Mouse (Mus musculus): ENCODE results near the gene Nkd2. TPM values are rescaled to one million over a fixed set of nuclear protein-coding genes. Genes with fewer than 3 reads are reported as not detected.

Gene Nkd2
- polyA plus RNA-seq, 1 experiment from 2014 or later = 46.7 TPM

DNA sequence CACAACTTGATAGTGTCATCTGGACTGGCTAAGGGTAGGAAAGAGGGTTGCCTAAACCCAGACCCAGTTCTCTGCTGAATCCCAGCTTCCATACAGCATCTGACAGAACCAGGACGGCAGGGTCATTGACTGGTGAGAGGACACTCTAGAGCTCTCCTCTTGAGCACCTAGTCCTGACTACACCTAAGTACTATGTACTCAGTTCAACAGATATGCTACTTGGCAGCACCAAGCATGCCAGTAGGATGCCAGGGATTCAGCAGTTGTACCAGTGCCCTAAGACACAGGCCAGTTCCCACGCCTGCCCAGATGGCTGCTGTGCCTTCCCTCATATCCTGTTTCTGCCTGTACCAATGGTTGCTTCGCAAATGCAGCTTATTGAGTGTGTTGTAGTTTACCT lies 34.5 kb downstream of the Nkd2 start:
- Histone ChIP-seq H3K4me2 (no peak overlapping the region), H3K27ac (no peak overlapping the region), H3K4me3 (no peak overlapping the region), H3K4me1 (no peaks in the 10 kb centered on the region), H3K27me3 (no peaks in the 10 kb centered on the region), H3K9ac (no peak overlapping the region), H3K9me3 (no peaks in the 10 kb centered on the region), H3K36me3 (peaks cover 73% of the 10 kb centered on the region)
- no peak for ATAC-seq (ENCODE audit: insufficient number of reproducible peaks, low FRiP score, low TSS enrichment, low read depth)
- 87% methylated on average over 3 of the region's 3 CpGs for WGBS

DNA sequence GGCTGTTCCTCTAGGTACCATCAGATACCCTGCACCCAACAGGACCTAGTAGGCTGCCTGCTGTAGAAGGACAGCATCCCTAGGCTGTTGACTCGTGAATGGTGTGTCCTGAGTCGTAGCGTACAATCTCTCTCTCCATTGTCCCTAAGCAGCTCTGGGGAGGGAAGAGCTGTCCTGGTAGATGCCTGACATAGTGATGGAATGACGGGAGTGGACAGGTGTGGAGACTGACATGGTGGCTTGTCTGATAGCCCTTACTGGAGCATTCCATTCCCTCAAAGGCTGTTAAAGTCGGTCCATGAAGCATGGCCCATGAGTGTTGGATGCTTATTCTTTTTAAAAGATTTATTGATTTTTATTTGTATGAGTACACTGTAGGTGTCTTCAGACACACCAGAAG lies 42.5 kb downstream of the Nkd2 start:
- ATAC-seq (ENCODE audit: insufficient number of reproducible peaks, low FRiP score, low TSS enrichment, low read depth) = no peak
- Histone ChIP-seq H3K9me3 (no peaks in the 10 kb centered on the region), H3K36me3 (peaks cover 73% of the 10 kb centered on the region), H3K9ac (no peak overlapping the region), H3K4me2 (no peak overlapping the region), H3K27me3 (no peaks in the 10 kb centered on the region), H3K4me1 (no peaks in the 10 kb centered on the region), H3K27ac (no peak overlapping the region), H3K4me3 (no peak overlapping the region)
- 90% methylated on average over 5 of the region's 5 CpGs for WGBS

DNA sequence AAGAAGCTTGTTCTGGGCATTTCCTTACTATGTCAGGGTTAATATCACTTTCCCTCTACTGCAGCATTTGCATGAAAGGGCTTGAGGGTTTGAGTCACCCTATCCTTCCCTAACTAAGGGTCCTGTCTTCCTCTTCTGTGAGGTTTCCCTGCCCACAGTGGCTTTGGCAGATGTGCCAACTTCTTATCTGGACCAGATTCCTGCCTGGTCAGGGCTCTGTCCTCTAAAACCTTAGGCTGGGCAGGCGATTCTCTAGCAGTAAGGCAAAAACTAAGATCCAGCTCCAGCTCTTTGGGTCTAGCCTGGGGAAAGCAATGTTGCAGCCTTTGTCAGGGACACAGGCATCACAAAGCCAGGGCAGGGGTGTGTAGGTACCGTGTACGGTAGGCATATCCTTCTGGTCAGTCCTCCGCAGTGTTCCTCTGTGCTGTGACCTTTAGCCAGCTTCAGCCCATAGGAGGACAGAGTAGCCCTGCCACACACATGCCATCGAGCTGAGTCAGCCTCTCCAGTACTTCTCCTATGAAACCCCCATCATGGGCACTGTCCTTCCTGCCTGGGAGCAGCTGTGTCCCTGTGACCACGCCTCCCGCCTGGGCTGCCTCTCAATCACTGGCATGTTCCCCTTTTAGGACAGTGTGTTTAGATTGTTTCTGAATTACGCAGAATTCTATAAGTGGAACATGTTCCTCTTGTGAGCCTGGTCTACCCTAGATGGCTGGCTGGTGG lies 43.8 kb downstream of the Nkd2 start:
- Histone ChIP-seq H3K4me1 (no peaks in the 10 kb centered on the region), H3K9me3 (no peaks in the 10 kb centered on the region), H3K27ac (no peak overlapping the region), H3K4me3 (no peak overlapping the region), H3K36me3 (peaks cover 73% of the 10 kb centered on the region), H3K9ac (no peak overlapping the region), H3K4me2 (no peak overlapping the region), H3K27me3 (no peaks in the 10 kb centered on the region)
- ATAC-seq (ENCODE audit: insufficient number of reproducible peaks, low FRiP score, low TSS enrichment, low read depth) = 0 out of 2 replicates have a peak, but pooled peaks have one; percentile 36
- 89% methylated on average over 8 of the region's 8 CpGs for WGBS

DNA sequence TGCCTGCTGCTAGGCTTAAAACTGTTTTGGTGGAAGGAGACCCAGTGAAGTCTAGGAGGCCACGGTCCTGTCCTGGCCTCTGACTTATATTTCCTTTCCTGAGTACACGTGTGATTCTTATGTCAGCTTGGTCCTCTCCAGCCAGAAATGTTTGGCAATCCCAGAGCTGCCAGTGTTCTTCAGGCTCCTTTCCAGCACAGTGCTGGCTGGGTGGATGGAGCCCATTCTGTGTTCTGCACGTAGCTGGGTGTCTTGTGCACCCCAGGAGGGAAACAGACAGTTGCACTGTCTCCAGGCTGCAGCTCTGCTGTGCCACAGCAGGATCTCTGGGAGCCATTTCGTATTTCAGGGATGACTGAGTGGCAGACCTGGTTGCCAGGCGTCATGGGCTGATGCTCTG lies 48.3 kb downstream of the Nkd2 start:
- Histone ChIP-seq H3K27ac (no peak overlapping the region), H3K9me3 (no peaks in the 10 kb centered on the region), H3K4me1 (no peaks in the 10 kb centered on the region), H3K9ac (no peak overlapping the region), H3K4me3 (no peak overlapping the region), H3K27me3 (no peaks in the 10 kb centered on the region), H3K36me3 (peaks cover 86% of the 10 kb centered on the region), H3K4me2 (no peak overlapping the region)
- no peak for ATAC-seq (ENCODE audit: insufficient number of reproducible peaks, low FRiP score, low TSS enrichment, low read depth)
- WGBS = 82% methylated on average over 5 of the region's 5 CpGs

DNA sequence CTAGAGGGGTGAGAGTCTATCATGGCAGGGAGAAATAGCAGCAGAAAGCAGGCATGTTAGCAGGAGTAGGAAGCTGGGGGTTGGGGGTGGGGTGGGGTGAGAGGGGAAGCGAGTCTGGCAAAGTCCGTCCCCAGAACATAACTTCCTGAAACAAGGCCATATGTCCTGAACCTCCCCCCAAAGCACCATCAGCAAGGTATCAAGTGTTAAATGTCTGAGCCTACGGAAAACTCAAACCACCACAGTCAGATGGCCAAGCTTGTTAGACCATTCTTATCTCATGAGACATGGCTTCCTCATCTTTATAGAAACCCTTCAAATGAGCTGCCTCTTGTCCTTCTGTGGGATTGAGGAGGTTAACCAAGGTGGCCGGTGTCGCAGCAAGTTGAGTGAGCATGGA lies 54.3 kb downstream of the Nkd2 start:
- 80% methylated on average over 5 of the region's 5 CpGs for WGBS
- no peaks in the 10 kb centered on the region for H3K4me1 ChIP-seq
- H3K4me2 ChIP-seq = no peak overlapping the region
- no peak overlapping the region for H3K4me3 ChIP-seq
- no peak overlapping the region for H3K9ac ChIP-seq
- H3K9me3 ChIP-seq = no peaks in the 10 kb centered on the region
- no peak for ATAC-seq (ENCODE audit: insufficient number of reproducible peaks, low FRiP score, low TSS enrichment, low read depth)
- no peak overlapping the region for H3K27ac ChIP-seq
- H3K36me3 ChIP-seq = peaks cover 76% of the 10 kb centered on the region
- no peaks in the 10 kb centered on the region for H3K27me3 ChIP-seq

DNA sequence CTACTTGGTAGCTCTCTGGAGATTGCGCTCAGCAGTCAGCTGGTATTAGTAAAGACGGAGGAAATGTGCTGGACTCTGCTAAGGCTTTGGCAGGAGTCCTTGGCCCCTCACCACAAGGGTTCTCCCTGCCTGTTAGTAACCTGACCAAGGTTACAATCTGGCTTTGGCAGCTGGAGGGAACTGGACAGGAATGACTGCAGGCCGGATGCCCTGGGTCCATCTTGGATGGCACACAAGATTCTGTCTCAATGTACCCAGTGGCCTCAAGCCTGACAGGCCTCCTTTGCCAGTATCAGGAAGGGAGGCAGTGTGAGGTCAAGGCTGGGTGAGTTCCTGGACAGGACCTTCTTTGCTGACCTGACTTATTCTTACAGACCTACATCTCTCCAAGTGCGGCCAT lies 55.3 kb downstream of the Nkd2 start:
- Histone ChIP-seq H3K9ac (no peak overlapping the region), H3K4me2 (no peak overlapping the region), H3K27ac (no peak overlapping the region), H3K9me3 (no peaks in the 10 kb centered on the region), H3K4me1 (no peaks in the 10 kb centered on the region), H3K27me3 (no peaks in the 10 kb centered on the region), H3K4me3 (no peak overlapping the region), H3K36me3 (peaks cover 75% of the 10 kb centered on the region)
- ATAC-seq (ENCODE audit: insufficient number of reproducible peaks, low FRiP score, low TSS enrichment, low read depth) = no peak
- 89% methylated on average over 4 of the region's 4 CpGs for WGBS

DNA sequence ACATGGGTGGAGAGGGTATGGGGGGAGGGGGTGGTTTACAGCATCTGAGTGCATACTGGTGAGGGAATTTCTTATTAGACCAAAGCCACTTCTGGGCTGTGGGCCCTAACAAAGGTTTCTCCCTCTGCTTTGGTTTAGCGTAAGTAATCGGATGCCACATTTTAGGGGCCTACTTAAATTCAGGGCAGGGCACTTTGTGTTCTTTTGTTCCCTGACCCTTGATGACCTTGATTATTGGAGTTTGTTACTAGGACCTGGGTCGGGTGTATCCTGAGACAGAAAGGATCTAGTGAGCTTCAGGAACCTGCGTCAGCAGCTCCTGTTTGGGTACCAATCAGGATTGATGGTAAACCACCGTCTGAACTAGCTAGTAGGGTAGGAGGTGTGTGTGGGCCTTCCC lies 64.9 kb downstream of the Nkd2 start:
- Histone ChIP-seq H3K4me1 (0 out of 2 replicates have a peak, but pooled peaks cover 3% of the 10 kb centered on the region), H3K27ac (no peak overlapping the region), H3K27me3 (no peaks in the 10 kb centered on the region), H3K4me2 (no peak overlapping the region), H3K36me3 (peaks cover 28% of the 10 kb centered on the region), H3K9ac (no peak overlapping the region), H3K9me3 (no peaks in the 10 kb centered on the region), H3K4me3 (no peak overlapping the region)
- 48% methylated on average over 5 of the region's 5 CpGs for WGBS
- ATAC-seq (ENCODE audit: insufficient number of reproducible peaks, low FRiP score, low TSS enrichment, low read depth) = no peak

DNA sequence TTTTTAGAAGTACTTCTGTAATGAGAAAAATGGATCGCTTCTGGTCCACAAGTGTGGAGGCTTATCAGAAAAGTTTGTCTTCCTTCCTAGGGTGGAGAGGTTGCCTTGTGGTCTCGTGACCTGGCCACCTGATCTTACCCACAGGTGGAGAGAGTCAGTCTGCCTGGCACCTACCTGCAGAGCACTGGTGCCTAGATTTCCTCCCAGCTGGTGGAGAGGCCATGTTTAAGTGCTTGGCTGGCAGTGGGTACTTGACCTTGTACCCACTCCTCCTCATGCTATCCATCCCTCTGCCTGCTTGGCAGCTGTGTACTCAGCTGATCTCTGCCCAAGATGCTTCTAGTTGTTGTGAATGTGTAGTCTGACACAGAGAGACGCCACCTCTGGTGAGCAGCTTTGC lies 69.9 kb downstream of the Nkd2 start:
- no peak for ATAC-seq (ENCODE audit: insufficient number of reproducible peaks, low FRiP score, low TSS enrichment, low read depth)
- H3K4me3 ChIP-seq = no peak overlapping the region
- WGBS = 77% methylated on average over 3 of the region's 3 CpGs

DNA sequence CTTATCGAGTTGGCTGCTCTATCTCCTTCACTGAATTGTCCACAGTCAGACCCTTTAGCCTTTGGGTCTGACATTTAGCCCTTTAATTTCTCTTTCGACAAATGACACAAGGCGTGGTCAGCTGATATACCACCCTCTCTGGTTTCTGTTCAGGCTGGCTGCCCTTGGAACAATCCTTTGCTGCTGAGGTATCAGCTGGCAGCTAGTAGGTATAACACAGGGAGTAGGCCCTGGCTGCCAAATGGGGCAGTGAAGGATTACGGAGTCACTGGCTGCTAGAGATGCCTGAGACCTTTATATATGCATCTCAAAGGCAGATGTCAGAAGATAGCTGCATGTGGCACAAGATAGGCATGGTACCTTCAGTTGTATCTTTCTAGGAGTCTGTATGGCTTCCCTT lies 71.6 kb downstream of the Nkd2 start:
- ATAC-seq (ENCODE audit: insufficient number of reproducible peaks, low FRiP score, low TSS enrichment, low read depth) = no peak

More for the DNA sequence above, 69.9 kb downstream of the Nkd2 start:
- H3K27ac ChIP-seq = no peak overlapping the region
- H3K9ac ChIP-seq = no peak overlapping the region
- H3K9me3 ChIP-seq = no peaks in the 10 kb centered on the region
- H3K4me1 ChIP-seq = peaks cover 17% of the 10 kb centered on the region
- H3K4me2 ChIP-seq = no peak overlapping the region
- no peaks in the 10 kb centered on the region for H3K36me3 ChIP-seq
- no peaks in the 10 kb centered on the region for H3K27me3 ChIP-seq

DNA sequence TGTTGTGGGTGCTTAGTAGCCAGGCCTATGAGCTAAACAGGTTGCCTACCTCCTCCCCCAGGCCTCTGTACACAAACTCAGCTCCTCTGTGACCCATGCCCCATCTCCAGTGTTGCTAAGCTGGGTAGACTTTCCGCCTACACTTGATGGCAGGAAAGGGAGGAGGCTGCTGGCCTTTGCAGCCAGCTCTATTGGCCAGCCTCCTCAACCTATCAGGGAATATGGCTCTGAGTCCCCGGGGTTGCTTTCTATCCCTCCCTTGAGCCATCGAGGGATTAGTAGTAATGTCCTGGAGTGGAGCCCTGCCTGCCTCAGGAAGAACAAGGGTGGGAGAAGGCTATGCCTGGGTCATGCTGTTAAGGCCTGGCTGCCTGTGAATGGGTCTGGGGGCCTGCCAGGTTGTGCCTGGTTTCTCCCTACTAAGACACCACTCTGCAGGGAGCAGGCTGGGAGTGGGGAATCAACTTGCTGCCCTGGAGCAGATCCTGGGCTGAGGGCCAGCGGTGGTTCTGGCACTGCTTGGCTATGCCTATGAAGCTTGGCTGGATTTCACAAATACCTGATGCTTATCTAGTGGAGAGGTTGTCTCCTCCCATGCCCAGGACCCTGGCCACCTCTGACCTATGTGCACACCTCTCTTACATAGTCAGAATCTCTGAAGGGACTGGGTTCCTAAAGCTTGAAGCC lies 73.8 kb downstream of the Nkd2 start:
- H3K9ac ChIP-seq = no peak overlapping the region
- H3K27ac ChIP-seq = peak overlapping the region; percentile 38
- 67% methylated on average over 4 of the region's 4 CpGs for WGBS
- H3K27me3 ChIP-seq = no peaks in the 10 kb centered on the region
- H3K4me3 ChIP-seq = no peak overlapping the region
- peaks cover 3% of the 10 kb centered on the region; the same call in 1 of the 2 replicates for H3K36me3 ChIP-seq
- H3K4me1 ChIP-seq = peaks cover 22% of the 10 kb centered on the region
- H3K4me2 ChIP-seq = no peak overlapping the region
- no peaks in the 10 kb centered on the region for H3K9me3 ChIP-seq
- ATAC-seq (ENCODE audit: insufficient number of reproducible peaks, low FRiP score, low TSS enrichment, low read depth) = no peak

More for the DNA sequence above, 71.6 kb downstream of the Nkd2 start:
- no peak overlapping the region for H3K9ac ChIP-seq
- 78% methylated on average over 4 of the region's 4 CpGs for WGBS
- peaks cover 22% of the 10 kb centered on the region for H3K4me1 ChIP-seq
- H3K4me2 ChIP-seq = no peak overlapping the region
- H3K27me3 ChIP-seq = no peaks in the 10 kb centered on the region
- no peaks in the 10 kb centered on the region for H3K36me3 ChIP-seq
- H3K9me3 ChIP-seq = no peaks in the 10 kb centered on the region
- H3K27ac ChIP-seq = no peak overlapping the region
- no peak overlapping the region for H3K4me3 ChIP-seq

DNA sequence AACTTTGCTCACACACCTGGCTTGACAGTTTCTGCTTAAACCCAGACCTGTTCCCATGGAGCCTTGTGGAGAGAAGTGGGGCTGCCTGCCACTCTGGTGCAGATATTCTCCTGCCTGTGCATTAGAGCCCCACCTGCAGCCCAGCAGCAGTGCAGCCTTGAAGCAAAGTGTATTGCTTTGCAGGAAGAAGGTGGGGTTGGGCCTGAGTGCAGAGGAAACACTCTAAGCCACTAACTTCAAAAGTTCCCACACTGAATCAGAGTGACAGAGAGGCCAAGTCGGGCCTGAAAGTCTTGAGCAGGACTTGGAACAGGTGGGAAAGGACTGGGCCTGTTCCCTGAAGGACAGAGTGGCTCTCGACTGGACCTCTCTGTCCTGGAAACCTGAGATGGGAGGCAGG lies 74.8 kb downstream of the Nkd2 start:
- 31% methylated on average over 2 of the region's 2 CpGs for WGBS
- no peaks in the 10 kb centered on the region for H3K9me3 ChIP-seq
- peaks cover 20% of the 10 kb centered on the region for H3K4me1 ChIP-seq
- no peaks in the 10 kb centered on the region for H3K27me3 ChIP-seq
- no peak overlapping the region for H3K4me3 ChIP-seq
- no peak for ATAC-seq (ENCODE audit: insufficient number of reproducible peaks, low FRiP score, low TSS enrichment, low read depth)
- no peak overlapping the region for H3K9ac ChIP-seq
- no peak overlapping the region for H3K4me2 ChIP-seq
- peaks cover 8% of the 10 kb centered on the region; the same call in 1 of the 2 replicates for H3K36me3 ChIP-seq
- H3K27ac ChIP-seq = peak overlapping the region; percentile 38; the same call in 1 of the 2 replicates

DNA sequence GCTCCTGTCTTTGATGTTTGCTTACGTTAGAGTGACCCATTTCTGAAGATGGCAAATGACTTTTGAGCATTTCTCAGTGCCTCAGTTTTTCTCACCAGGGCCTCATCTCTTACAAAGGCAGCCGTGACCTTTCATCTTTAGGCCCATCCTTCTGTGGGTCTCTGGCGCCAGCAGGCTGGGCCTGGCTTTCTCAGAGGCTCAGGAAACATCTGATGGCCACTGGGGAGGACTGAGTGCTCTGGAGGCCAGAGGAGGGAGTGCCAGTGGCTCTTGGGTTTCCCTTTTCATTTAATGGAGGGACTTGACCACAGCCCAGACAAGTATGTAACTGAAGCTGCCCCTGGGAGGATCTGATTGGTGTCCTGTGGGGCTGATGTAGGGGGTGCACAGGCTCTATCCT lies 76.3 kb downstream of the Nkd2 start:
- H3K27ac ChIP-seq = no peak overlapping the region
- ATAC-seq (ENCODE audit: insufficient number of reproducible peaks, low FRiP score, low TSS enrichment, low read depth) = no peak
- no peaks in the 10 kb centered on the region for H3K9me3 ChIP-seq
- H3K9ac ChIP-seq = no peak overlapping the region
- 60% methylated on average over 3 of the region's 3 CpGs for WGBS
- no peak overlapping the region for H3K4me2 ChIP-seq
- peaks cover 8% of the 10 kb centered on the region; the same call in 1 of the 2 replicates for H3K36me3 ChIP-seq
- H3K4me3 ChIP-seq = no peak overlapping the region
- H3K27me3 ChIP-seq = no peaks in the 10 kb centered on the region
- H3K4me1 ChIP-seq = peaks cover 20% of the 10 kb centered on the region
